Mouse (Mus musculus) heart, postnatal 0 days (tissue): ENCODE measurements at regions not wholly inside any gene's neighbourhood (a gene's known extent, or its start where the extent isn't known, plus 50 kb on each side); places are given as distances from the start of the nearest gene placed in this dataset.

ENCODE experiments used
- ATAC-seq: fragments of 200-750 bp; cut with Nextera tagmentation; 2 replicates; pipeline ENCODE4 v1.8.0; 2017; ENCODE audit warnings: low read depth, moderate number of reproducible peaks, moderate library complexity; ENCODE audit not compliant: insufficient read depth
- DNase-seq: peaks from one replicate; pipeline ENCODE4 v3.0.0-alpha.2; 2016; ENCODE audit warnings: low spot score
- H3K27ac ChIP-seq: fragments of 300-500 bp; sonication (generic); 2 replicates; pipeline ENCODE4 v1.5.1; 2014; ENCODE audit warnings: low read depth, mild to moderate bottlenecking
- H3K27me3 ChIP-seq: fragments of 300-500 bp; sonication (generic); 2 replicates; pipeline ENCODE4 v1.6.1; 2014; ENCODE audit warnings: low read length, mixed read lengths; ENCODE audit not compliant: control insufficient read depth, insufficient read depth
- H3K36me3 ChIP-seq: fragments of 300-500 bp; sonication (generic); replicated peaks from 2 replicates; pipeline ENCODE4 v1.6.1; 2014; ENCODE audit warnings: low read length, mixed read lengths; ENCODE audit not compliant: control insufficient read depth, insufficient read depth
- H3K4me1 ChIP-seq: fragments of 300-500 bp; sonication (generic); 2 replicates; pipeline ENCODE4 v1.6.1; 2014; ENCODE audit warnings: antibody characterized with exemption; ENCODE audit not compliant: control insufficient read depth, insufficient read depth
- H3K4me2 ChIP-seq: fragments of 300-500 bp; sonication (generic); 2 replicates; pipeline ENCODE4 v1.6.1; 2014; ENCODE audit warnings: low read depth, mild to moderate bottlenecking, low read length, moderate library complexity
- H3K4me3 ChIP-seq: fragments of 300-500 bp; sonication (generic); 2 replicates; pipeline ENCODE4 v1.5.1; 2014; ENCODE audit warnings: low read depth, low read length
- H3K9ac ChIP-seq: fragments of 300-500 bp; sonication (generic); replicated peaks from 2 replicates; pipeline ENCODE4 v1.6.1; 2014; ENCODE audit warnings: low read depth, low read length, mixed read lengths
- H3K9me3 ChIP-seq: fragments of 300-500 bp; sonication (generic); replicated peaks from 2 replicates; pipeline ENCODE4 v1.6.1; 2016; ENCODE audit warnings: low read length; ENCODE audit not compliant: control insufficient read depth
- CTCF ChIP-seq: IDR thresholded peaks from 2 replicates; pipeline ENCODE4 v1.5.1; 2016; ENCODE audit warnings: antibody characterized with exemption, control low read depth, low read depth
- EP300 ChIP-seq: IDR thresholded peaks from 2 replicates; pipeline ENCODE4 v1.6.1; 2016; ENCODE audit warnings: antibody characterized with exemption, low read depth
- WGBS: fragments of 180-500 bp; shearing (Covaris S2); extraction: QIAGEN DNeasy Blood & Tissue Kit; methylation state at CpG from one replicate; pipeline ENCODE4 v1.1.7; 2014; 5-methylcytosine and 5-hydroxymethylcytosine counted together

GRCm38 (mm10) chr3:81535448-81536205, 396.8 kb upstream of the Ctso start:
- no peak overlapping the region for H3K9ac ChIP-seq
- TF ChIP-seq EP300 (no peak), CTCF (no peak)
- WGBS, result 71% methylated on average over 4 of the region's 4 CpGs
- H3K27me3 ChIP-seq, result no peaks in the 10 kb centered on the region
- ATAC-seq, result no peak
- H3K9me3 ChIP-seq, result no peaks in the 10 kb centered on the region
- no peaks in the 10 kb centered on the region for H3K4me1 ChIP-seq
- H3K4me2 ChIP-seq, result no peak overlapping the region
- DNase-seq, result no peak
- H3K36me3 ChIP-seq, result no peaks in the 10 kb centered on the region
- H3K27ac ChIP-seq, result no peak overlapping the region
- no peak overlapping the region for H3K4me3 ChIP-seq

- no peak for TF ChIP-seq CTCF
- no peak overlapping the region for H3K4me3 ChIP-seq
- H3K4me1 ChIP-seq, result no peaks in the 10 kb centered on the region
- no peak for DNase-seq
- H3K4me2 ChIP-seq, result no peak overlapping the region
- ATAC-seq, result no peak
- no peaks in the 10 kb centered on the region for H3K27me3 ChIP-seq
- no peak overlapping the region for H3K27ac ChIP-seq
- no peaks in the 10 kb centered on the region for H3K36me3 ChIP-seq
- WGBS, result 70% methylated on average over 7 of the region's 7 CpGs
- no peak overlapping the region for H3K9ac ChIP-seq
- no peaks in the 10 kb centered on the region for H3K9me3 ChIP-seq
Observed at GRCm38 (mm10) chr3:81554773-81555172, 377.6 kb upstream of the Ctso start.

- no peak for DNase-seq
- Histone ChIP-seq H3K36me3 (no peaks in the 10 kb centered on the region), H3K4me1 (no peaks in the 10 kb centered on the region), H3K9ac (no peak overlapping the region), H3K27ac (no peak overlapping the region), H3K27me3 (no peaks in the 10 kb centered on the region), H3K4me2 (no peak overlapping the region), H3K4me3 (no peak overlapping the region), H3K9me3 (no peaks in the 10 kb centered on the region)
- no peak for ATAC-seq
- WGBS, result 69% methylated on average over 2 of the region's 2 CpGs
- TF ChIP-seq CTCF (no peak), EP300 (no peak)
Observed at GRCm38 (mm10) chr3:81562610-81563258, 369.7 kb upstream of the Ctso start.

GRCm38 (mm10) chr3:81563858-81564756, 368.3 kb upstream of the Ctso start:
- no peak for ATAC-seq
- Histone ChIP-seq H3K4me2 (no peak overlapping the region), H3K27me3 (no peaks in the 10 kb centered on the region), H3K9me3 (no peaks in the 10 kb centered on the region), H3K4me3 (no peak overlapping the region), H3K27ac (no peak overlapping the region), H3K9ac (no peak overlapping the region), H3K36me3 (no peaks in the 10 kb centered on the region), H3K4me1 (no peaks in the 10 kb centered on the region)
- DNase-seq, result no peak
- 67% methylated on average over 7 of the region's 7 CpGs for WGBS
- TF ChIP-seq EP300, result no peak
- no peak for TF ChIP-seq CTCF

GRCm38 (mm10) chr3:81564757-81565063, 367.7 kb upstream of the Ctso start:
- Histone ChIP-seq H3K4me3 (no peak overlapping the region), H3K27ac (no peak overlapping the region), H3K4me1 (no peaks in the 10 kb centered on the region), H3K9me3 (no peaks in the 10 kb centered on the region), H3K27me3 (no peaks in the 10 kb centered on the region), H3K4me2 (no peak overlapping the region), H3K9ac (no peak overlapping the region), H3K36me3 (no peaks in the 10 kb centered on the region)
- ATAC-seq (no peak), DNase-seq (no peak)
- 48% methylated on average over 1 of the region's 1 CpGs for WGBS
- TF ChIP-seq EP300 (no peak), CTCF (no peak)
